ENCODE assay signal across 25 mouse cellular contexts in the genomic region with DNA sequence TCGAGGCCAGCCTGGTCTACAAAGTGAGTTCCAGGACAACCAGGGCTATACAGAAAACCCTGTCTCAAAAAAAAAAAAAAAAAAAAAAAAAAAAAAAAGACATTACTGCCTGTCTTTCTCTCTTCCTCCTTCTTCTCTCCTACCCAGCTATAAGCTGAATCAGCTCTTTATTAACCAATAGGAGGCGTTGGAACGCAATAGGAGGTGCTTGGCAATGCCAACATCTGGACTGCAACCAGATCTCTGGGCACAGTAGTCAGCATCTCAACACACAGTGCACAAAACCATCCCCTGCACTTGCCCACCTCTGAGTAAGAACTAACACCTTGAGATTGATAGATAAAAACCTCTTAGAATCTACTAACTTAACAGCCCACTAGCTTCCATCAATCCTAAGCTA.
A peak's percentile ranks its signal among the peaks of the same experiment; 100 is the strongest.
DNase-seq lines count a peak whose midpoint lies in the region; ATAC-seq lines count a peak whose summit lies in the region.
"Had no signal": no experiment of that assay in that cellular context is flagged by ENCODE, and none has a peak within 500 bp of the region (broad histone marks: within the 10 kb centered on the region; RNA-seq: fewer than 3 reads in every experiment).

No protein-coding gene starts in this region.

- no peak overlapping the region for H3K9ac ChIP-seq in forebrain, embryonic 11.5 days (ENCODE audit: low read length)
- no peak overlapping the region for H3K9ac ChIP-seq in forebrain, embryonic 12.5 days
- no peak overlapping the region for H3K9ac ChIP-seq in midbrain, embryonic 11.5 days (ENCODE audit: low read length)
- H3K9ac ChIP-seq in midbrain, embryonic 13.5 days (replicated peaks), result no peak overlapping the region
- H3K9ac ChIP-seq in hindbrain, embryonic 13.5 days, result no peak overlapping the region
- H3K9ac ChIP-seq: embryonic facial prominence, embryonic 12.5 days; forebrain, embryonic 13.5 days; forebrain, embryonic 15.5 days; forebrain, postnatal 0 days had no signal

- no peak overlapping the region for H3K27ac ChIP-seq in forebrain, embryonic 11.5 days (ENCODE audit: low read depth, low read length)
- no peak overlapping the region for H3K27ac ChIP-seq in forebrain, embryonic 12.5 days
- no peak overlapping the region for H3K27ac ChIP-seq in midbrain, embryonic 11.5 days (ENCODE audit: low read depth, low read length)
- no peak overlapping the region for H3K27ac ChIP-seq in midbrain, embryonic 13.5 days
- no peak overlapping the region for H3K27ac ChIP-seq in hindbrain, embryonic 13.5 days
- H3K27ac ChIP-seq: embryonic facial prominence, embryonic 10.5 days; embryonic facial prominence, embryonic 12.5 days; forebrain, embryonic 13.5 days; forebrain, embryonic 15.5 days had no signal

- no peak overlapping the region for H3K4me3 ChIP-seq in forebrain, embryonic 11.5 days (ENCODE audit: low read depth, low read length)
- H3K4me3 ChIP-seq in forebrain, embryonic 12.5 days (replicated peaks), result no peak overlapping the region
- no peak overlapping the region for H3K4me3 ChIP-seq in midbrain, embryonic 11.5 days (ENCODE audit: low read depth, low read length)
- H3K4me3 ChIP-seq in midbrain, embryonic 13.5 days (replicated peaks), result no peak overlapping the region
- no peak overlapping the region for H3K4me3 ChIP-seq in hindbrain, embryonic 13.5 days
- H3K4me3 ChIP-seq: embryonic facial prominence, embryonic 10.5 days; embryonic facial prominence, embryonic 12.5 days; forebrain, embryonic 13.5 days; forebrain, embryonic 15.5 days had no signal

- WGBS in forebrain, embryonic 11.5 days, result 93% methylated on average over 3 of the region's 3 CpGs
- WGBS in forebrain, embryonic 12.5 days, result 99% methylated on average over 3 of the region's 3 CpGs
- WGBS in midbrain, embryonic 11.5 days, result 89% methylated on average over 3 of the region's 3 CpGs
- 90% methylated on average over 3 of the region's 3 CpGs for WGBS in midbrain, embryonic 13.5 days
- 94% methylated on average over 3 of the region's 3 CpGs for WGBS in hindbrain, embryonic 13.5 days

- H3K36me3 ChIP-seq in forebrain, embryonic 11.5 days (ENCODE audit: control insufficient read depth, insufficient read depth, low read length), result no peaks in the 10 kb centered on the region
- no peaks in the 10 kb centered on the region for H3K36me3 ChIP-seq in forebrain, embryonic 12.5 days (replicated peaks)
- H3K36me3 ChIP-seq in midbrain, embryonic 11.5 days (ENCODE audit: control insufficient read depth, insufficient read depth, low read length), result no peaks in the 10 kb centered on the region
- no peaks in the 10 kb centered on the region for H3K36me3 ChIP-seq in midbrain, embryonic 13.5 days
- no peaks in the 10 kb centered on the region for H3K36me3 ChIP-seq in hindbrain, embryonic 13.5 days
- H3K36me3 ChIP-seq: embryonic facial prominence, embryonic 10.5 days; embryonic facial prominence, embryonic 12.5 days; forebrain, embryonic 15.5 days; G1E had no signal

- ATAC-seq in forebrain, embryonic 11.5 days (replicated peaks; ENCODE audit: low FRiP score), result no peak
- ATAC-seq in forebrain, embryonic 12.5 days (ENCODE audit: low FRiP score), result no peak
- ATAC-seq in midbrain, embryonic 11.5 days (ENCODE audit: low FRiP score), result no peak
- no peak for ATAC-seq in midbrain, embryonic 13.5 days
- ATAC-seq in granulocyte monocyte progenitor cell, adult 5-6 weeks (replicated peaks; ENCODE audit: poor library complexity, severe bottlenecking), result peak; percentile 67
- ATAC-seq in hindbrain, embryonic 13.5 days (ENCODE audit: low FRiP score), result no peak
- ATAC-seq: activated CD4-positive, CD25-positive, alpha-beta regulatory T cell, adult 4 months; CD4-positive, CD25-positive, alpha-beta regulatory T cell, adult 4 months; forebrain, embryonic 13.5 days; forebrain, embryonic 15.5 days; forebrain, postnatal 0 days; Patski had no signal

- H3K27me3 ChIP-seq in forebrain, embryonic 11.5 days (ENCODE audit: control insufficient read depth, insufficient read depth, low read length), result no peaks in the 10 kb centered on the region
- no peaks in the 10 kb centered on the region for H3K27me3 ChIP-seq in forebrain, embryonic 12.5 days
- H3K27me3 ChIP-seq in midbrain, embryonic 11.5 days (ENCODE audit: control insufficient read depth, insufficient read depth, low read length), result no peaks in the 10 kb centered on the region
- no peaks in the 10 kb centered on the region; the same call in 1 of the 2 replicates for H3K27me3 ChIP-seq in midbrain, embryonic 13.5 days
- H3K27me3 ChIP-seq in hindbrain, embryonic 13.5 days, result 0 out of 2 replicates have a peak, but pooled peaks cover 3% of the 10 kb centered on the region
- H3K27me3 ChIP-seq: embryonic facial prominence, embryonic 12.5 days; forebrain, embryonic 13.5 days; forebrain, embryonic 15.5 days; Patski had no signal

- peak; percentile 23 for DNase-seq in forebrain, embryonic 11.5 days (ENCODE audit: low spot score)
- peak; percentile 51 for DNase-seq in midbrain, embryonic 11.5 days (ENCODE audit: low spot score, missing footprints)
- no peak for DNase-seq in lung, postnatal 36 days
- DNase-seq: adrenal gland, adult 8-10 months; adrenal gland, postnatal 14 days; adrenal gland, postnatal 36 days; B cell, adult 2 months; cerebellum, adult 11-12 months; cerebellum, adult 2 months; cerebellum, adult 9-10 months; cerebellum, postnatal 10 days; cerebellum, postnatal 25 days; forebrain, postnatal 0 days had no signal

- H3K4me1 ChIP-seq in forebrain, embryonic 11.5 days (replicated peaks; ENCODE audit: control insufficient read depth, insufficient read depth, low read length), result no peaks in the 10 kb centered on the region
- no peaks in the 10 kb centered on the region for H3K4me1 ChIP-seq in forebrain, embryonic 12.5 days
- no peaks in the 10 kb centered on the region for H3K4me1 ChIP-seq in midbrain, embryonic 11.5 days (ENCODE audit: control insufficient read depth, insufficient read depth, low read length)
- no peaks in the 10 kb centered on the region for H3K4me1 ChIP-seq in midbrain, embryonic 13.5 days (replicated peaks)
- no peaks in the 10 kb centered on the region for H3K4me1 ChIP-seq in hindbrain, embryonic 13.5 days (replicated peaks)
- H3K4me1 ChIP-seq: embryonic facial prominence, embryonic 10.5 days; embryonic facial prominence, embryonic 12.5 days; forebrain, embryonic 13.5 days; forebrain, embryonic 15.5 days had no signal

- H3K4me2 ChIP-seq in forebrain, embryonic 11.5 days (ENCODE audit: low read depth, low read length, severe bottlenecking), result no peak overlapping the region
- H3K4me2 ChIP-seq in forebrain, embryonic 12.5 days, result no peak overlapping the region
- H3K4me2 ChIP-seq in midbrain, embryonic 11.5 days, result no peak overlapping the region
- H3K4me2 ChIP-seq in midbrain, embryonic 13.5 days (replicated peaks), result no peak overlapping the region
- no peak overlapping the region for H3K4me2 ChIP-seq in hindbrain, embryonic 13.5 days
- H3K4me2 ChIP-seq: embryonic facial prominence, embryonic 12.5 days; forebrain, embryonic 13.5 days; forebrain, embryonic 15.5 days had no signal

- no peaks in the 10 kb centered on the region for H3K9me3 ChIP-seq in forebrain, embryonic 11.5 days (ENCODE audit: control insufficient read depth, low read length)
- no peaks in the 10 kb centered on the region for H3K9me3 ChIP-seq in forebrain, embryonic 12.5 days
- no peaks in the 10 kb centered on the region for H3K9me3 ChIP-seq in midbrain, embryonic 11.5 days (ENCODE audit: control insufficient read depth, low read length)
- no peaks in the 10 kb centered on the region for H3K9me3 ChIP-seq in midbrain, embryonic 13.5 days
- H3K9me3 ChIP-seq in hindbrain, embryonic 13.5 days, result no peaks in the 10 kb centered on the region
- H3K9me3 ChIP-seq: embryonic facial prominence, embryonic 10.5 days; embryonic facial prominence, embryonic 12.5 days; forebrain, embryonic 13.5 days; forebrain, embryonic 15.5 days had no signal
